Mouse (Mus musculus) embryonic fibroblast, embryonic 13.5 days (primary cell): Measurements from ENCODE around the gene Tcf7l2.

Experiments used
- CTCF ChIP-seq: IDR thresholded peaks from 2 replicates; pipeline ENCODE4 v1.5.1; 2011; ENCODE audit warnings: mild to moderate bottlenecking, control low read depth, low read length, moderate library complexity, borderline replicate concordance; ENCODE audit not compliant: insufficient read depth
- POLR2A ChIP-seq: IDR thresholded peaks from 2 replicates; pipeline ENCODE4 v1.6.1; 2011; ENCODE audit warnings: low read depth, mild to moderate bottlenecking, control low read depth, low read length, moderate library complexity

DNA sequence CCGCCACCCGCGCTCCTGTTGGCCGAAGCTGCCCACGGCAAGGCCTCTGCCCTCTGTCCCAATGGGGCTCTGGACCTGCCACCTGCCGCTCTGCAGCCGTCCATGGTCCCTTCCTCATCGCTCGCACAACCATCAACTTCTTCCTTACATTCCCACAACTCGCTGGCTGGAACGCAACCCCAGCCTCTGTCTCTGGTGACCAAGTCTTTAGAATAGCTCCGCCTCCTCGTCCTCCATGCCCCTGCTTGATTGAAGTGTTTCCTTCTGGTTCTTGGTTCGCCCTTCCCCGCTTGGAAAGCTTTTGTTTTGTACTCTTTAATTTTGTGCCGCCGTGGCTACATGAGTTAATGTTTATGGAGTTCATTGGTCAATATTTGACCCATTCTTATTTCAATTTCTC is 190.0 kb downstream of the Tcf7l2 start:
- TF ChIP-seq CTCF, result no peak
- TF ChIP-seq POLR2A, result no peak
